Mouse (Mus musculus): ENCODE measurements around the gene Pla2g4b.

Pla2g4b gene

DNA sequence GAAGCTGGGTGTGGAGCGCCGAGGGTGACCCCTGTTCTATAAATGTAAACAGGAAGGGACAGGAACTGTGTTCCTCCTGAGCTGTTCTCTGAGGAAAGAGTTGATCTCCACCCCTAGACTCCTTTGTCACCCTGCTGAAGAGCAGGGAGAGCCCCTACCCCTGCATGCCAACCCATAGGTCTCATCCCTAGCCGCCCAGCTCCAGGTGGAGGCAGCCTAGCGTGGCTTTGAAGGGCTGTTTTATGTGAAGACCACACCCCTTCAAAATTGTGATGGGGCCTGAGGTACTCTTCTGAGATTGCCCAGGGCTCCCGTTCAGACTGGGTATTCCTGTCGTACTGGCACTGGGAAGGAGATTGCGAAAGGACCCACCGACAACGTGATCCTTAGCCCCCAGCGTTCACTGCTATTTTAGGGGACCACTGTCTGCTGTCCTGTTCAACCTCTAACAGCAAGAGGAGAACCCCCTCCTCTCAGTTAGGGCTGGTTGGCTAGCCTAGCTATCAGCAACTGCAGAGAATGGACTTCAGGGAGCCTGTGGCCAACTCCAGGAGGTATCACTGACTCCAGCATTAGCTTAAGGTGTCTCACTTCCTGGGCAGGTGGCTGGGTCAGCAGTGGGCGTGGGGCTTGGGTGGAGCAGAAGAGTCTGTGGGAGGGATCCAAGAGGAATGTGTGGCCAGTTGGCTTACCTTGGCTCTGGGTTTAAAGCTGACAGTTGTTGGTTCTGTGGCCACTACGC, at the start of gene Pla2g4b:
Gene Pla2g4b, plus strand, starts transcription at position 692 of the 742 bp plus-strand sequence.
- in situ Hi-C loops (cut with MboI; ENCODE audit: unreplicated experiment in 2 of 2), result no loop called here

- in situ Hi-C loops (cut with MboI; ENCODE audit: unreplicated experiment in 2 of 2), result loop anchor here in 1 of 2 experiments (10.0 kb wide), 1 partner anchor 299 kb away; the partner anchor contains the start of gene Pla2g4d
These were observed 47.3 kb upstream of the Pla2g4b start for GRCm38 (mm10) chr2:119985871-119986270.

GRCm38 (mm10) chr2:119986369-119986768, 46.8 kb upstream of the Pla2g4b start:
- in situ Hi-C loops (cut with MboI; ENCODE audit: unreplicated experiment in 2 of 2), result loop anchor here in 1 of 2 experiments (10.0 kb wide), 1 partner anchor 298 kb away; the partner anchor contains the start of gene Pla2g4d

DNA sequence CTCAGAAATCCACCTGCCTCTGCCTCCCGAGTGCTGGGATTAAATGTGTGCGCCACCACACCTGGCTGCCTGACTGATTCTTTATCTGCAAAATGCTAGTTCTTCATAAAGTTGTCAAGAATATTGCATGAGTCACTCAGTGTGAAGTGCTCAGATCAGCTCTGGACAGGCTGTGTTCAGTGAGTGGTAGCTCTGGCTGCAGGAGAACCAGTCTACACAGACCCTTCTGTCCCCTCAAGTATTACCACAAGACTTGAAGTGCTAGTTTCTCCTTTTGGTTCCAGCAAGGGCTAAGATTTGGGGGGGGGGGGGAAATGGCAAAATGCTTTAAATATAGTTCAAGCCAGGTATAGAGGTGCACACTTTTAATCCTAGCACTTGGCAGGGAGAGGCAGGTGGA, 45.8 kb upstream of the Pla2g4b start:
- in situ Hi-C loops (cut with MboI; ENCODE audit: unreplicated experiment in 2 of 2), result loop anchor here in 1 of 2 experiments (10.0 kb wide), 1 partner anchor 297 kb away; the partner anchor contains the start of gene Pla2g4d

- in situ Hi-C loops (cut with MboI; ENCODE audit: unreplicated experiment in 2 of 2), result loop anchor here in 1 of 2 experiments (10.0 kb wide), 1 partner anchor 296 kb away; the partner anchor contains the start of gene Pla2g4d
These were observed 44.3 kb upstream of the Pla2g4b start for GRCm38 (mm10) chr2:119988952-119989351.

DNA sequence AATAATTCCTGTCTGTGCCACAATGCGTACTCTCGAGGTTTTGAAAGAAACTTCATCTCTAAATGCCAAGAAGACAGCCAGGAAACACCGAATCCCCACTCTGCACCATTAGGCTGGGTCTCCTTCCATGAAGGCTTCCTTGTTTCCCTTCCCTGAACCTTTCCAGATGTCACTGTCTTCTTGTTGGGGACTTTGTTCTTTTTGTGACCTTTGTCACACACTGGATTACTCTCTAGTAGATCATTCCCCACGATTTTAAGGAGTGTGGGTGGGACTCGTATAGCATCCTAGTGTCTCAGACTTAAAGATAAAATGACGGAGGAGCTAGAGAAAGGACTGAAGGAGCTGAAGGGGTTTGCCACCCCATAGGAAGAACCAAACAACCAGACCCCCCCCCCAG, 42.3 kb upstream of the Pla2g4b start:
- in situ Hi-C loops (cut with MboI; ENCODE audit: unreplicated experiment in 2 of 2), result no loop called here

GRCm38 (mm10) chr2:119992349-119992748, 40.9 kb upstream of the Pla2g4b start:
- in situ Hi-C loops (cut with MboI; ENCODE audit: unreplicated experiment in 2 of 2), result no loop called here

- in situ Hi-C loops (cut with MboI; ENCODE audit: unreplicated experiment in 2 of 2), result no loop called here
These were observed 39.7 kb upstream of the Pla2g4b start for GRCm38 (mm10) chr2:119993515-119993914.

- in situ Hi-C loops (cut with MboI; ENCODE audit: unreplicated experiment in 2 of 2), result no loop called here
These were observed 38.4 kb upstream of the Pla2g4b start for GRCm38 (mm10) chr2:119994839-119995238.

- in situ Hi-C loops (cut with MboI; ENCODE audit: unreplicated experiment in 2 of 2), result no loop called here
These were observed 37.6 kb upstream of the Pla2g4b start for GRCm38 (mm10) chr2:119995391-119996281.

DNA sequence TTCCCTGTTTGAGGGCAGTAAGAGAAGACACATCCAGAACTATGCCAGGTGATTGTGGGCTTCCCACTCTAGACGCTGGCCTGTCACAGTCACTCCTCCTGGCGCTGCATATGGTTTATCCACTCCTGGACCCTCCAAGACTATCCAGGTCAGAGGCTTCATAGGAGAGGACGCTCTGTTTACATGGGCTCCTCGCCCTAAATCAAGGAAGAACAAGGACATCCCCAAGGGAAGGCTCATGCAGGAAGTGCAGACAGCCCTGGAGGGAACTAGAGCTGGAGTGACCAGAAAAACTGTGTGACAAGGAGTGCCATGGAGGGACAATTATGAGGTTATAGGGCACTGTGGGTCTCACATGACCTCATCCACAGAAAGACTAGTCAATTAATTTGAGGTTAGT, 35.9 kb upstream of the Pla2g4b start:
- in situ Hi-C loops (cut with MboI; ENCODE audit: unreplicated experiment in 2 of 2), result no loop called here

DNA sequence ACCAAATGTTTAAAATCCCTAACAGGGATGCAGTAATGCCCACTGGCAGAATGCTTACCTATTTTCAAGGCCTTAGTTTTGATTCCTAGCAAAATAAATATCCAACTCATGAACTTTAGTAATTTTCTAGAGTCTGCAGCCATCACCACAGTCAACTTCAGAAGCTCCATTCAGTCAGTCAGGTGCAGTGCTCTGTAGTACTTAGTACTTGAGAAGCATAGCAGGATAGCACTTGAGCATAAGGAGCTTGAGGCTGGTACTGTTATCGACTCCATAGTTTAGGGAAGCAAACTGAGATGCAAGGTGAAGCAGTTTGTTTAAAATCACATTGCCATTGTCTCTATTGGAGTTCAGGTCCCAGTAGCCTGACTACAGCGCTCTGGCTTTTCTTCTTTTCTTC, 33.5 kb upstream of the Pla2g4b start:
- in situ Hi-C loops (cut with MboI; ENCODE audit: unreplicated experiment in 2 of 2), result loop anchor here in 1 of 2 experiments (25.0 kb wide), 1 partner anchor 462 kb away; the partner anchor contains the start of genes Chp1 and Exd1

- in situ Hi-C loops (cut with MboI; ENCODE audit: unreplicated experiment in 2 of 2), result loop anchor here in 1 of 2 experiments (25.0 kb wide), 1 partner anchor 464 kb away; the partner anchor contains the start of genes Chp1 and Exd1
These were observed 32.2 kb upstream of the Pla2g4b start for GRCm38 (mm10) chr2:120000882-120001584.

- in situ Hi-C loops (cut with MboI; ENCODE audit: unreplicated experiment in 2 of 2), result loop anchor here in 1 of 2 experiments (25.0 kb wide), 1 partner anchor 465 kb away; the partner anchor contains the start of genes Chp1 and Exd1
These were observed 31.3 kb upstream of the Pla2g4b start for GRCm38 (mm10) chr2:120001956-120002355.

- in situ Hi-C loops (cut with MboI; ENCODE audit: unreplicated experiment in 2 of 2), result loop anchor here in 1 of 2 experiments (25.0 kb wide), 1 partner anchor 467 kb away; the partner anchor contains the start of genes Chp1 and Exd1
These were observed 29.2 kb upstream of the Pla2g4b start for GRCm38 (mm10) chr2:120003970-120004369.

DNA sequence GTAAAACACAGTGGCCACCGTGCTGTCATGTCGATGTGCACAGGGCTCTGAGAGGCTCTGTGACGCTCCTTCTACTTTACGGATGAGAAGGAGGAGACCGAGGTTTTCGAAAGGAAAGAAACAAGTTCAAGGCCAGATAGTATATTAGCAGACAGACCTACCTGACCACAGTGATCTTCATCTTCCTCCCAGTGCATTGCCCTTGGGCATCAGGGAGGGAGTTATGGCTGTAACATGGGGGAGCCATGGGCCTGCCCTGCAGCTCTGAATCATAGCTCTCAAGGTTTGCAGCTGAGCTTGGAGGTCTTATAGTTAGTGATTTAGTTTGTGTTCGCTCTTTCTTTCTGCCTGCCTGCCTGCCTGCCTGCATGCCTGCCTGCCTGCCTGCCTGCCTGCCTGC, 26.5 kb upstream of the Pla2g4b start:
- in situ Hi-C loops (cut with MboI; ENCODE audit: unreplicated experiment in 2 of 2), result loop anchor here in 1 of 2 experiments (5.0 to 25.0 kb wide), 2 partner anchors 314 to 469 kb away; partner anchors contain the start of genes Chp1 and Exd1

GRCm38 (mm10) chr2:120007680-120008210, 25.5 kb upstream of the Pla2g4b start:
- in situ Hi-C loops (cut with MboI; ENCODE audit: unreplicated experiment in 2 of 2), result loop anchor here in 1 of 2 experiments (5.0 to 25.0 kb wide), 2 partner anchors 315 to 470 kb away; partner anchors contain the start of genes Chp1 and Exd1

GRCm38 (mm10) chr2:120008672-120009071, 24.5 kb upstream of the Pla2g4b start:
- in situ Hi-C loops (cut with MboI; ENCODE audit: unreplicated experiment in 2 of 2), result loop anchor here in 1 of 2 experiments (5.0 to 25.0 kb wide), 2 partner anchors 316 to 471 kb away; partner anchors contain the start of genes Chp1 and Exd1

Measured in v-Abl transformed pro-B cells (cell line).